Mouse (Mus musculus) left cerebral cortex, adult 9 months (tissue): ENCODE data around the gene Nxn.
"Not testable (repeated sequence)": the region's sequence is repeated elsewhere in the genome, so short reads cannot be mapped to it uniquely, and the experiment has no call there.

Experiments
- DNase-seq, 2 experiments: peaks; one replicate each; pipeline ENCODE4 v3.0.0; 2022; ENCODE audit warnings: low spot score in 2 of 2

Nxn gene

GRCm38 (mm10) chr11:76215011-76215410 is 183.9 kb downstream of the Nxn start:
- no peak for DNase-seq

- no peak for DNase-seq
Observed at GRCm38 (mm10) chr11:76213841-76214240, 185.1 kb downstream of the Nxn start.

GRCm38 (mm10) chr11:76211595-76211994 is 187.3 kb downstream of the Nxn start:
- not testable (repeated sequence) for DNase-seq

- DNase-seq: no peak
Observed at GRCm38 (mm10) chr11:76210228-76210985, 188.5 kb downstream of the Nxn start.
